Mouse (Mus musculus): ENCODE data around the gene Hdc.
A peak's percentile ranks its signal among the peaks of the same experiment; 100 is the strongest.

Hdc gene

GRCm38 (mm10) chr2:126599005-126599404 lies 20.1 kb downstream of the Hdc start:
- no peak for DNase-seq

GRCm38 (mm10) chr2:126598359-126598758 lies 20.7 kb downstream of the Hdc start:
- DNase-seq = no peak

DNA sequence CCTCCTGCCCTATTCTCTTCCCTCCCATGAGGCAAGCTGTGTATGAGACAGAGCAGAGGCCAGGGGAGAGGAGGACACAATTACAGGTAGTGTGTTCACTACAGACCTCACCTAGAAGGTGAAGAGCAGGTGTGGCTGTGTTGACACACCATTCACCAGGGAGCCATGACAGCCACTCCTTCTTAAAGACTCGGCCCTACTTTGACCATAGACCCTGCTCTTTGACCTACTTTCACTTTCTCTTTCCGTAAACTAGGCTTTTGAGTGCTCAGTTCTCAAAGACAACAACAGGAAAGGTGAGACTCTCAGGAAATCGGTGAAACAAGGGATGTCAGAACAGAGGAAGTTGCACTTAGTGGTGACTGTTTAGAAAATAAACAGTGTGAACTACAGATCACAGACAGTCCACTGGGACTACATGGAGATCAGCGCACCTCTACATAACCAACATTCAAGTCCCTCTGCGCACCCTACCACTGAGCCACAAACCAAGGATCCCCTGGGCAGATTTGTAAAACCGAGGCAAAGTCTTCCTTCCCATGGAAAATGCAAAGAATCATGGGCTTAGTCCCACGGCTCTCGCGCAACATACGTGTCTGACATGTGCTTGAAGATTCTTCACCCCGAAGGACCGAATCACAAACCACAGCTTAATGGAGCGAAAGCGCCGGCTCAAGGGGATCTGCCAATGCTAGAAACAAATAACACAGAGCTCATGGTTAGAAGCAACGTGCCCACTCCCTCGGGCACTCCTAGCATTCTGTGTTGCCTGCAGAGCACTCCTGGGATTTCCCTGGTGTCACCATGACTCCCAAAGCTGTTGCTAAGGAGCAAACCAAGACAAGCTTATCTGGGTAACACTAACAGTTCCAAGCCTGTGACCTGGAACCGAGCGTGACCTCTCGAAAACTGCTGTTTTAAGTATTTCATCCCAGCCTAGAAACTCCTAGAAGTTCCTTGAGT lies 21.5 kb downstream of the Hdc start:
- DNase-seq = no peak

DNA sequence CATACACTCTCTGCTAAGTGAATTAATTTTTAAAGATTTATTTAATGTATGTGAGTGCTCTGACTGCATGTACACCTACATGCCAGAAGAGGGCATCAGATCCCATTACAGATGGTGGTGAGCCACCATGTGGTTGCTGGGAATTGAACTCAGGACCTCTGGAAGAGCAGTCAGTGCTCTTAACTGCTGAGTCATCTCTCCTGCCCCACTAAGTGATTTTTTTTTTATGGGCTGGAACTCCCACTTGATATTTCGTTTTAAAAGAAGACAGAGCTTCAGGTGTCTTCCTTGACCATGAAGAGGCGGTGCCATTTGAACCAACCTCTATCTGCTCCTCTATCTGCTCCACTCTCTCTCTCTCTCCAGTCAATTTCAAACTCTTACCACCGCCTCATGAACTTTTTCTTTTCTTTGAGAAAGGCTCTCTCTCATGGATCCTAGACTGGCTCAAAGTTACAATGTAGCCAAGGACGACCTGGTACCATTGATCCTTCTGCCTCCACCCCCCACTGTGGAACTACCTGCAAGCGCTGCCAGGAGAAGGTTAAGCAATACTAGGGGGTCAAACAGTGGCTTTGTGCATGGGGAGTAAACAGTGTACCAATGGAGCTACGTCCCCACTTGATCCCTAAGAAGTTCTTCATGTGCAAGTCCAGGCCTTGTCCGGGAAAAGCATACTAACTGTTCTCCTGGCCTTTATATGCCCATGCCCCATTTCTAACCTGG lies 22.6 kb downstream of the Hdc start:
- no peak for DNase-seq

- DNase-seq = peak; percentile 62
Observed at GRCm38 (mm10) chr2:126593831-126594610, 25.1 kb downstream of the Hdc start.

- DNase-seq = no peak
Observed at GRCm38 (mm10) chr2:126591304-126591703, 27.8 kb downstream of the Hdc start.

DNA sequence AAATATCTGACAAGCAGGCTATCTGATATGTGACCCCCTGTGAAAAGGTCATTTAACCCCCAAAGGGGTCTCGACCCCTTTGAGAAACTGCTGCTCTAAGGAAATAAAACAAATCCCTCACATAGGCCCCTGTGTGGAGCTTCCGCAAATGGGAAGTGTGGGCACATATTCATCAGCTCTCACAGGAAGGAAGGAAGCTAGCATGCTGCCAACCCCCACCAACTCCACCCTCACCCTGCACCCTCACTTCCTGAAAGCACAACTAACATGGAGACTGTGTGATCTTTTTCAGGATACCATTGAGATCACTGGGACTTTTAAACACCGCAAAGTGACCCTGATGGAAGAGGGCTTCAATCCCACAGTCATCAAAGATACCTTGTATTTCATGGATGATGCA lies 31.6 kb downstream of the Hdc start:
- DNase-seq = no peak

DNA sequence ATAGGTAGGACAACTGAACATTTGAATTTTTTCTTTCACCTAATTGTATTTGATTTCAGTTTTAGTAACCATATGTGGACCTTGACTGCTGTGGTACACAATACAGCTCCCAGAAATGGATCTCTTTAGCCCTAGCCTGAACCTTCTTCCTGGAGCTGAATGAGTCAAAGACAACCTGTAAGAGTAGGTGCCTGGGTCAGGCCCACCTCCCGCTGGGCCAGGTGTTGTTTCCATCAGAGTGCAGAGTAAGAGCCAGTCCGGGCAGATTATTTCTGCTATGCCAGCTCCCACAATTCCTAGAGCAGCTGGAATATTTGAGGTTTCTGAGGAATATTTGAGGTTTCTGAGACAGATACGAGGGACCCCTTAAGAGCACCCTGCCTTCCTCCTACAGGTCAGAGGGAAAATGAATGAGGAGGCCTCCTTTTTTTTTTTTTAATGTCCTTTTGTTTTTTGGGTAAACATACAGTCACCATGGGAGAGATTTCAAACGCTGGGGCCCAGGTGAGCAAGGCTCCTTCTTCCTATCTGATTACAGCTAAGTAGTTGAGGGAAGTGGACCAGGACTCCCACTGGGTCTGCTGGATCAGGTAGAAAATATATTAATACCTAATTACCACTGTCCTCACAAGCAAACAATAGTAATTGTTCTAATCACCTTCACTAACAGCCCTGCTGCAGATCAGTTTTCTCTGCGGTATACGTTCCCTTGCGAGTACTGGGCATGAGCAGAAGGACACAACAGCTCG lies 34.3 kb downstream of the Hdc start:
- no peak for DNase-seq

DNA sequence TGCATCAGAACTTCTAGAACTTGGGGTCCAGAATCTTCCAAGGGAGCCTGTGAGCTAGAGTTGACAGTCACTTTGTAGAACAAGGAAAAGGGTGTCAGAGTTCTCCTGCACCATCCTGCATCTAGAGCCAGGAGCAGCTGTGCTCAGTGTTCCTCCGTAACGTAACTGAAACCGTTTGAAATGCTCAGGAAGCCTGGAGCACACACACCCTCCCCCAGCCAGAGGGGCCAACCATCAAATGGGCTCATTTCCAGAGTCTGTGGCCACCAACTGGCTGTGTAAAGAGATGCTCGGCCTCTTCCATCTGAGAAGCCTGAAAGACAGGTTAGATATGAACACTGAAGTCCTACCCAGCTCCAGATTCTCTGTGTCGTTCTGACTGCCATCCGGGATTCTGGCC lies 35.1 kb downstream of the Hdc start:
- no peak for DNase-seq

DNA sequence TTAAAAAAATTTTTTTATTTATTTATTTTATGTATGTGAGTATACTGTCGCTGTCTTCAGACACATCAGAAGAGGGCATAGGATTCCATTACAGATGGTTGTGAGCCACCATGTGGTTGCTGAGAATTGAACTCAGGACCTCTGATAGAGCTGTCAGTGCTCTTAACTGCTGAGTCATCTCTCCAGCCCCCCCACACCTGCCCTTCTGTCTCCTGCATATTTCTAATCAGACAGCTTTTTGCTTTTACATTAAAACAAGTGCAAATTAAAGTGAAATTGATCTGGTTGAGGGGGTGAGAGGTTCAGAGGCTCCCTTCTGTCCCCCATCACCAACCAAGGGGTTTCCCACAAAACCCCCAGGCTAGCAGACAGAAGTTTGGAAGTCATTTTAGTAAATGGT lies 39.8 kb downstream of the Hdc start:
- DNase-seq = no peak

DNA sequence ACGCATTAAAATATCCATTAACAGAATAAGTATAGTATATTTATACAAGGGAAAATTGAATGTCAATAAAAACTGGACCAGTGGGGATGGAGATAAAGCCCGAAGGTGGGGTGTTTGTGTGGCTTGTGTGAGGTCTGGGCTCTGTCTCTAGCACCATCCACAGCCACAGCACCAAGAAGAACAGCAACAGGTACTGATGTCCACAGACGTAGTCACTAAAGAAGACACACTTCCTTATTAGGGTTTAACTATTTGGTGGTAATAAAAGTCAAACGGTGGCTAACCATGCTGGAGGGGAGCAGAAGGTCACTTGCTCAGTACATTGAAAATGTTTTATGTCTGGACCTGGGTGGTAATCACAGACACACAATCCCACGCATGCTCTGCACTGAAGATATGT lies 41.7 kb downstream of the Hdc start:
- no peak for DNase-seq

- DNase-seq = no peak
Observed at GRCm38 (mm10) chr2:126575391-126576176, 43.5 kb downstream of the Hdc start.

DNA sequence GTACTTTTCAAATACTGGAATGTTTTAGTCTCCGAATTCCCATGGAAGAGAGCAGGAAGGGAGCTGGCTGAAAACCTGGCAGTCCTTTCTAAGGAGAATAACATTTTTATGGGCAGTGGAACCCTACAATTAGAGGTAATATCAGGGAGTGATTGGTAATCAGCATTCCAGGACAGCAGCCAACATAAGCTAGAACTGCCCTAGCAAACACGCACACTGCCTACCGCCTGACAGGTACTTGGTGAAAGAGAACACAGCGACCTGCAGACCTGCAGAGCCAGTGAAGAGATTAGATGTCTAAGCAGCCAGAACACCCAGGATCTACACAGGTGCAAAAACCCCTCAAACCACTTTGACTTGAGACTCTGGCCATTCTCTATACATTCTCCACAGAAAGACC lies 46.4 kb downstream of the Hdc start:
- no peak for DNase-seq

DNA sequence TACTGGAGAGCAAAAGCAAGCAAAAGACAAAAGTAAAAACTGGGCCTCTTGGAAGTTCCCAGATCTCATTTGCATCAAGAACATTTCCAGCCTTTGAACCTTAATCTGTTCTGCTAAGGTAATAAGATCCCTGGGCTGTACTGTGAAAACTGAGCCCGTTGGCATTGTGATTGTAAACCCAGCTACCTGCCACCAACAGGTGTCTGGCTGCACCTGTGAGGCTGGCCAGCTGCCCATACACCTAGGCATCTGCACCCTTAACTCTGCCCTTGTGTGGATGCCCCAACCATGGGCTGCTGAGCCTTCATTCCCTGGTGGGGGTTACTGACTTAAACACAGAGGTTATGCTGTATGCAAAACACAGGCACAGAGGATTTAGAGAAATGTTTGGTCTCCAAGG lies 46.9 kb downstream of the Hdc start:
- no peak for DNase-seq

DNA sequence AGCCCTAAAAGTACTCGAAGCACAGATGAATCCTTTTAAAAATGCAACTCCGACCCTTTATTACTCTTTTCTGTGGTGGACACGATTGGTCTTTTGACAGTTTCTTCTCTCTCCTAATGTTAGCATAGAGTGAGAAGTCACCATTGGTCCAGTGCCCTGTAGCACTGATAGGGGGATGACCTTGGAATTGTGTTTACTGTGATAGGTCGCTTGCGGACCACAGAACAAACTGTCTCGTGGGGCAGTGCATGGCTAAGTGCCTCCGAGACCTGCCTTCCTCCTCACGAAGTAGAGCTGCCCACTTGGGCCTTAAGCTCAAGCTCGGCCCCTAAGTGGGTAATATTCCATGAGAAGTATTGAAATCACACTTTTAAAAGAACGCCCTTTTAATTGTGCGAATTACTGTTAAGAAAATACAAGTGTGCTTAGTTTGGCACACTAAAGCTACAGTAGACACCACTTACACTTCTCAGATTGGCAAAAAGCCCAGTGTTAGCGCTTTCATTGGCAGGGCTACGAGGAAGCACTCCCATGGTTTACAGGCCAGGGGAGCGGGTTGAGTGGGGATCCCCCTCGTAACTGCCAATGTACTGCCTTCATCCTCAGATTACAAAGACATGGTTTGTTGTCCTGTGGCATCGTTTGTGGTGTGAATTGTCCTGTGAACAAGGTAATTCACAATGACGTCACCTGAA lies 55.5 kb downstream of the Hdc start:
- DNase-seq = no peak

- DNase-seq = no peak
Observed at GRCm38 (mm10) chr2:126560094-126560493, 59.0 kb downstream of the Hdc start.

GRCm38 (mm10) chr2:126555533-126555932 lies 63.6 kb downstream of the Hdc start:
- DNase-seq = no peak

DNA sequence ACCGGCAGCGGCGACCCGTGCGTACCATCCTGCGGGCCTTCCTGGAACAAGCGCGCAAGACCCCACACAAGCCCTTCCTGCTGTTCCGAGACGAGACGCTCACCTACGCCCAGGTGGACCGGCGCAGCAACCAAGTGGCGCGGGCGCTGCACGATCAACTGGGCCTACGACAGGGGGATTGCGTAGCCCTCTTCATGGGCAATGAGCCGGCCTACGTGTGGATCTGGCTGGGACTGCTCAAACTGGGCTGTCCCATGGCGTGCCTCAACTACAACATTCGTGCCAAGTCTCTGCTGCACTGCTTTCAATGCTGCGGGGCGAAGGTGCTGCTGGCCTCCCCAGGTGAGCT lies 65.8 kb downstream of the Hdc start:
- no peak for DNase-seq

DNA sequence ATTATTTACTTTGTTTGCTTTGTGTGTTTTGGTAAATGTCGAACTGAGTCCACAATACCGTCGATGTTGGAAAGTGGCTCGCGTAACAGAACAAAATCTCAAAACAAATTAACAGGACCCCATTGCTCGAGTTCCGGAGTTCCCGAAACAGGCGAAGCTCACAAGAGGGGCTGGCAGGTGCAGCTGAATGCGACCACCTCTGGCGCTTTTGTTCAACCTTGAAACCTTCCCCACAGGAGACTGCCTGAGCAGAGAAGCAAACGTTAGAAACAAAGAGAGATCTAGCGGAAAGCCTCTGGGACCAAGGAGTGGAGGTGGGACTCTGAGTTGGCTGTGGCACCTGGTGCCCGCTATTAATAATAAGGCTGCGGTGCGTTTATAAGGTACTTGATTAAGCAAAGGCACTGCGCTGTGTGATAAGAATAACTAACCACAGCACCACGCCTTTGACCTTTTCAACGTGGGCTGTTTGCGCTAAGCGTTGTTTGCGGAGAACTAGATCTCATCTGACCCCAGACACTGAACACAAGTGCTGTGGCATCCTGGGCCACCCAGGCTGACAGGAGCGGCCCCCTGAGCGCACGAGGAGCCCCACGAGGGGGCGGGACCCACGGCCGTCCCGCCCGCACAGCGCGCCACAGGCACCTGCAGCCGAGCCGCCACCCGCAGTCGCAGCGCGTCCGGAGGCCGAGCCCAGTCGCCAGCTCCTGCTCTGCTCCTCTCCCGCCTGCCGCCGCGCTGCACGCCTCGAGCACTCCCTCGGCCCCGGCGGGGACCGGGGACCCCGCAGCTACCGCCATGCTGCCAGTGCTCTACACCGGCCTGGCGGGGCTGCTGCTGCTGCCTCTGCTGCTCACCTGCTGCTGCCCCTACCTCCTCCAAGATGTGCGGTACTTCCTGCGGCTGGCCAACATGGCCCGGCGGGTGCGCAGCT lies 66.5 kb downstream of the Hdc start, which contains the start of gene Slc27a2:
Gene Slc27a2 (plus strand): TSS at position 51 of the 934 bp plus-strand sequence.
- no peak for DNase-seq

- no peak for DNase-seq
Observed at GRCm38 (mm10) chr2:126551896-126552295, 67.2 kb downstream of the Hdc start.

Measured in cerebellum, adult 11 months (tissue).